Mouse (Mus musculus) layer of hippocampus, postnatal 10 days (tissue): ENCODE measurements around the gene Fxyd2. TPM values are rescaled to one million over a fixed set of nuclear protein-coding genes. Genes with fewer than 3 reads are reported as not detected.

ENCODE experiments used
- DNase-seq, 2 experiments: peaks; one replicate each; pipeline ENCODE4 v3.0.0; 2021; ENCODE audit warnings: low spot score in 2 of 2
- total RNA-seq, 2 experiments: library from RNA; stranded (reverse); gene quantifications; 2 replicates each; pipeline ENCODE4 v1.2.3; 2021

Gene Fxyd2
- total RNA-seq, 2 experiments from 2014 or later = 8.9 to 10.4 TPM

DNA sequence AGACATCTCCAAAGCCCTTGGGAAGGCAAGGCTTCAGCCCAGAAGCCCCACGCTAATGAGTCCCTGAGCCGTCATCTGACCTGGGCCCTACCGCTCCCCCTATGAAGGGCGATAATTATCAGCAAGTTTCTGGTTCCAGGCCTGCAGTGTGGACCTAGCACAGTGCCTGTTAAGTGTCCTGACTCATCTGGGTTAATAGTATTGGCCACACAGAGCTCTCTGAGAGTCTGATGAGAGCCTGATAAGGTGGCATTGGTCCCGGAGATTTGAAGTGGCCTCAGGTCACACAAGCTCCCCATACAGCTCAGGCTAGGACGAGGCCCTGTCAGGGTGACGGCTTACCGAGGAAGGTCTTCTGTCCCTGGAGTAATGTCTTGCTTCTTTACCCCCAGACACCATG is 9.9 kb upstream of the Fxyd2 start:
- no peak for DNase-seq

DNA sequence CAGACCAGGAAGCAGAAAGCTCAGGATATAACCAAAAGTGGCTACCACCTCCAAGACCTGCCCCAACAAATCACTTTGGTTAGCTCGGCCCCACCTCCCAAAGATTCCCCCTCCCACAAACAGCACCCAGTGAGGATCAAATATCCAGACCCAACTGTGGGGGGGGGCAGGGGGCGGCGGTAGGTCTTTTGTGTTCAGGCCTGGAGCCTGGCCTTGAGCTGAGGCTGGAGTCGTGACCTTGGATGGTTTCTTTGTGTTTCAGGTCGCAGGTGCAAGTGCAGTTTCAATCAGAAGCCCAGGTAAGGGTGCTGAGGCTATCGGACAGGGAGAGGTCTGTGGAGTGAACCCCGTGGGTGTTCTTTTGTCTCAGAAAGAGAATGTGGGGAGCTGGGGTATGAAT is 8.2 kb upstream of the Fxyd2 start:
- DNase-seq = no peak

GRCm38 (mm10) chr9:45395218-45395617 is 4.3 kb upstream of the Fxyd2 start:
- DNase-seq = no peak

- no peak for DNase-seq
These were observed 3.7 kb upstream of the Fxyd2 start for GRCm38 (mm10) chr9:45395796-45396195.

- no peak for DNase-seq
These were observed 1.1 kb upstream of the Fxyd2 start for GRCm38 (mm10) chr9:45398336-45398735.

GRCm38 (mm10) chr9:45401851-45402250 is 2.4 kb downstream of the Fxyd2 start:
- DNase-seq = no peak

GRCm38 (mm10) chr9:45402957-45403356 is 3.5 kb downstream of the Fxyd2 start:
- DNase-seq = no peak

DNA sequence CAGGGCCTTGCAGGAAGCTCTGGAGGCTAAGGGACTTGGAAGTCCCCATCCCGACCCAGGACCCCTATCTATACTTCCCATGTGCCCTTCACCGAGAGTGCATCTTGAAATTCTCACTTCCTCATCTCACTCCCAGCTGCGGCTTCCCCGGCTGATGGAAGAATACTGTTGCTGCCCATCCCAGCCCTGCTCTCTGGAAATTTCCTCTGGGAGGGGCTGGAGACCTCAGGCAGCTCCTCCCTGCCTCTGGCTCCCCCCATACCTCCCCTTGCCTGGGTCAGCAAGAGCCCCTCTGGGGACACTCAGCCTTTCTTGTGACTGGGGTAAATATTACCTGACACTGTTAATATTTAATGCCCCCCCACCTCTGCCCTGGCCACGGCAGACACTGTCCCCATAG is 6.2 kb downstream of the Fxyd2 start:
- DNase-seq = no peak

DNA sequence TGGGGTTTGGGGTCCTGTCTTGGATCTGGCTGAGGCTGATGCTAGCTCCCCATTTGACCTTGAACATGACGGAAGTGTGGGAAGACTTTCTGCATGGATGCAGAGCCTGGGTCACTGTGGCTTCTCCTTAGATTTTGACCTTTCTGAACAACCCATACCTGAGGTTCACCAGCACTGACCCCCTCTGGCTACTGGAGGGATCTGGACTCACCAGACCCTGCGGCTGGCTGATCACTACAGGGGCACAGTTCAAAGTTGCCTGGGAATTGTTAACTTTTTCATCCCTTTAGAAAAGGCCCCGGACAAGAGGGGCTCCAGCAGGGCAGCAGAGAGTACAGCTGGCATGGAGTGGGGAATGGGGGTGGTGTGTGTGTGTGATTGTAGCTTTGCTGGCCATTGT is 7.3 kb downstream of the Fxyd2 start:
- DNase-seq = no peak

- peak; percentile 88 to 90 for DNase-seq
These were observed 8.5 kb downstream of the Fxyd2 start for GRCm38 (mm10) chr9:45407706-45408675.

DNA sequence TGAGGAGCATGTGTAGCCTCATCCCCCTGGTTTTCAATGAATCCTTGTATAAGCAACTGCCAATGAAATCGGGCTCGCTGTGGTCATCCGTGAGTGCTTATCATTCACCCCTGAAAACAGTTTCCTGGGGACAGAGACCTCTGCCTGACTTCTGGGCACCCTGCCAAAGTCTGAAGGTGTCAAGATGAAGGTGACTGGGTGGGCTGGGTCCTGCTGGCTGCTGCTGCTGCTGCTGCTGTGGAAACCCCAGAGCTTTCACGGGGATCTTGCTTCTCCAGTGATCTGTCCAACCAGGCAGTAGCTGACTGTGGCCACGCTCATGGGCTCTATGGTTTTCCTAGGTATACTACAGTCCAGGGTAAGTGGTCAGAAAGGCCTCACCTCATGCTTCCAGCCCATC is 10.7 kb downstream of the Fxyd2 start:
- DNase-seq = no peak

DNA sequence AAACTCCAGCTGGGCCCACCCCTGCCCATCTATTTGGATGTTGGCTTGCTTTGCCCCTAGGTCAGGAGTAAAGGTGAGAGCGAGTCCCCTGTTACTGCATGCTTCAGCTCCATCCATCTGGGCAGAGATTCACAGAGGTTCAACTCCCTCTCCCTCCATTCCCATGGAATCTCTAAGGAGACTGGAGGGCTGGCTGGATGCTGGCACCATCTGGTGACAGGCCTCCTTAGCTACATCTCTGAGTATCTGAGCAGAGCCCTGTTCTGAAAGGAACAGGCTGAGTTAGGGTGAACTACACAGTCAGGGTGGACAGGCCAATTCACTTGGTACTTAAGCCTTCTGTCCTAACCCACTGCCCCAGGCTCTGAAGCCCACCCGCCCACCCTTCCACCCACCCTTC is 11.1 kb downstream of the Fxyd2 start:
- no peak for DNase-seq

GRCm38 (mm10) chr9:45411111-45411510 is 11.6 kb downstream of the Fxyd2 start:
- DNase-seq = no peak

- DNase-seq = peak; percentile 38 to 57
These were observed 12.3 kb downstream of the Fxyd2 start for GRCm38 (mm10) chr9:45411803-45412202.

- DNase-seq = peak; percentile 97 to 98
These were observed 12.8 kb downstream of the Fxyd2 start for GRCm38 (mm10) chr9:45412287-45412686.

DNA sequence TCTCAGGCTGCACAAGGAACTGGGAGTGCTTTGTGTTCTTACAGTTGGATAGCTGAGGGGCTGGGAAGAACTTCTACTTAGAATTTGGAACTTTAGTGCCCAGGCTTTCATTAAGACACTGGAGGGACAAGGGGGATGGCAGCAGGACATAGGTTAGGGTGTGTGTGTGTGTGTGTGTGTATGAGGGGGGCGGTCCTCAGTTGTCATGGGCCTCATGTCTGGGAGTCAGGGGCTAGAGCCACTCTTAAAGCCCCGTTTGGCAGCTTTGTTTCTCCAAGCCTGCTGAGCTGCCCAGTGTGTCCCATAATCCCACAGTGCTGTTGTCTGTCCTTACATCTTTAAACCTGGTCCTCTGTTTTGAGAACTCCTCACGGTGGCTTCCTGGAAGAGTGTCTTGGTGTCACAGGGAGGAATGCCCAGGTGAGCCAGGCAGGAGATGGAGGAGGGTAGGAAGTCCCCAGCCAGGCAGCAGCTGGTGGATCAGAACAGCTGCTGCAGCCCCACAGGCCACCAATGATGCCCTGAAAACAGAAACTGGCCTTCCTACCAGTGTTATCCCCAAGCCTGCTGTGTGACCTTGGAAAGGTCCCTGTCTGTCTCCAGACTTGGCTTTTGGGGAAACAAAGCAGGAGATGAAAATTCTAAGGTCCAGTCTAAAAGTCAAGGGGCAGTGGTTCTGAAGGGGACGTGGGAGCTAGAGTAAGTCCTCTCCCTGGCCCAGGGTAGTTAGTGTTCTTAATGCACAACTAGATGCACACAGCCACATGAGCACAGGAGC is 13.4 kb downstream of the Fxyd2 start:
- no peak for DNase-seq

GRCm38 (mm10) chr9:45413478-45414140 is 14.1 kb downstream of the Fxyd2 start:
- DNase-seq = peak; percentile 57 to 65

DNA sequence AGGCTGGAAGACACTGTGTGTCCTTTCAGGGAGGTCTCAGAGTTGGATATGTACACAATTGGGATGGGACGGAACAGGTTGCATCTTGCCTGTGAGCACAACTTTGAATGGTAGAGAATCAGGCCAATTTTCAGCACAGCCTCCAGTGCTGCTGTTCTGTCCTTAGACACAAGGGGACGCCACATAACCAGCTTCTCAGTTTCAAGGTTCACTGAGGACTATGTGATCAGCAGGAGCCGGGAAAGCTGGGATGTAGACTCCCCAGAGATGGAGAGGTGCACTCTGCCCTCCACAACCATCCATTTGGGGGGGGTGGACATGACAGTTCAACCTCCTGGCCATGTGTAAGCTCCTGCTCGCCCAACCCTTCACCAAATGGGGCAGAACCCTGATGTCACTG is 16.4 kb downstream of the Fxyd2 start:
- peak; percentile 88 to 91 for DNase-seq

DNA sequence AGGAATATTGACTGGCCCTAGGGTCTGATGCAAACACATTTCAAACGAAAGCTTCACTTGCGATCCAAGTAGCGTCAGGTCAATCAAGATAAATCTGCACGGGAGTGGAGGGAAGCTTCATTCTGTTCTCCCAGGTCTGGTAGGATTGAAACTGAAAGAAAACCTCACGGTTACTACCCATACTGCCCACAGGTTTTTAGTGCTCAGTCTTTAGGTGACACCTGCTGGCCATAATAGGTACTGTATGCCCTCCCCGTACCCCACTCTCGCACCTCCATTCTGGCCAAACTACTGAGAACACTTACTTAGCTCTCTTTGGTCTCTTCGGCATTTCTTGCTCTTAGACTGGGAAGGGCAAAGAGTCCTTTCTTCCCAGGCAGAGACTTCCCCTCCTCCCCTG is 17.8 kb downstream of the Fxyd2 start:
- peak; percentile 65 to 73 for DNase-seq

DNA sequence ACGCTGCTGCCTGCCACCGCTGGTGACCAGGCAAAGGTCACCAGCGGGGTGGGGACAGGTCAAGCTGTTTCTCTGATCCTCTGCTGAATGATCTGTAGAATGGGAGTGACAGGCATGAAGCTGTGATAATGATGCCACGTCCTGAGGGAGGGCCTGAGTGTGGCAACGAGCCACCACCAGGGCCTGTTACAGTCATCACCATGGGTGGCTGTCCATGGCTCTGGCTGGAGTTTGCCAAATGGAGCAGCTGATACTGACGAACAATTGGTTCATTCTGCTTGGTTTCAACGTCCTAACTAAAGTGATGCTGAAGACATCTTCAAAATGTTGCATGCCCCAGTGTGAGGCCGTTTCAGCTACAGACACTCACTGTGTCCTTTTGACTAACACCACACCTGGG is 18.8 kb downstream of the Fxyd2 start:
- DNase-seq = no peak

DNA sequence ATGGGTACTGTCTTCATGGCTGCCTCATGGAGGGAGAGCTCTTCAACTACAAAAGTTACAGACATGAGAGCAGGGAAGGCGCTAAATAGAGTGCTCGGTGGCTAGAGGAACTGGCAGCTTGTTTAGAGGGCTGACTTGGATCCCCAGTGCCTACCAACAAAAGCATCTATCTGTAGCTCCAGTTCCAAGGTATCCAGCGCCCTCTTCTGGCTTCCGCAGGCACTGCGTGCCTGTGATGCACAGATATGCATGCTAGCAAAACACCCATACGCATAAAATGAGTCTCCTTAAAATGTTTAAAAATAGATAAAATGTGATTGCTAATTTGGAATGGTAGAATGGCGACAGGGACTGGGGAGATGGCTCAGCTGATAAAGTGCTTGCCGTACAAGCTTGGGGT is 21.7 kb downstream of the Fxyd2 start:
- DNase-seq = peak; percentile 45 to 55
